Mouse (Mus musculus) kidney, postnatal 25 days (tissue): ENCODE results near the gene Spata2l.
"Not testable (repeated sequence)": the region's sequence is repeated elsewhere in the genome, so short reads cannot be mapped to it uniquely, and the experiment has no call there.

Source experiments
- DNase-seq, 2 experiments: peaks; one replicate each; pipeline ENCODE4 v3.0.0; 2021; ENCODE audit warnings: mixed read lengths in 2 of 2

The Spata2l gene

DNA sequence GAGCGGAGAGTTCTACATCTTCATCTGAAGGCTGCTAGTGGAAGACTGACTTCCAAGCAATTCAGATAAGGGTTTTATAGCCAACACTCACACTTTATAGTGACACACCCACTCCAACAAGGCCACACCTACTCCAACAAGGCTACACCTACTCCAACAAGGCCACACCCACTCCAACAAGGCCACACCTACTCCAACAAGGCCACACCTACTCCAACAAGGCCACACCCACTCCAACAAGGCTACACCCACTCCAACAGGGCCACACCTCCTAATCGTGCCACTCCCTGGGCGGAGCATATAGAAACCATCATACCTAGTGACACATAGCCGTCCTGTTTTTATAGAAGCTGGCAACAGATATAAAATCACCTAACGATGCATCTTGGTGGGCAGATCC, 39.0 kb downstream of the Spata2l start:
- DNase-seq, result not testable (repeated sequence)

DNA sequence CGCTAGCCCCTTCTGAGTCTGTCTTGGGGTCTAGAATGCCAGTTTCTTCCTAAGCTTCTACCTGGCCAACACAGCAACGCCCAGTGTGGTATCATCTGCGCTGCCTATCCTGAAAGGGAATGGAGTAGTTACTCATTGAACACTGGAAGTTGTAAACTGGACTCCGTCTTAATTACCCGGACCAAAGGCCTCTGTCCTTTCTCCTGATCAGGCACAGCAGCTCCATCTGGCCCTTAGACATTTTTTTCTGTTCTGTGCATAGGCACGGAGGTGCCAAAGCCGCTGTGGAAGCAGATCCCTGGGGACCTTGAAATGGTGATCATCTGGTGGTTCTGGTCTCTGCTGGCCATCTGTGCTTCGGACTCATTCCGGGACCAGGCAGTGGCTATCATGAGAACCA, 42.3 kb downstream of the Spata2l start:
- DNase-seq, result peak; percentile 38 to 62

DNA sequence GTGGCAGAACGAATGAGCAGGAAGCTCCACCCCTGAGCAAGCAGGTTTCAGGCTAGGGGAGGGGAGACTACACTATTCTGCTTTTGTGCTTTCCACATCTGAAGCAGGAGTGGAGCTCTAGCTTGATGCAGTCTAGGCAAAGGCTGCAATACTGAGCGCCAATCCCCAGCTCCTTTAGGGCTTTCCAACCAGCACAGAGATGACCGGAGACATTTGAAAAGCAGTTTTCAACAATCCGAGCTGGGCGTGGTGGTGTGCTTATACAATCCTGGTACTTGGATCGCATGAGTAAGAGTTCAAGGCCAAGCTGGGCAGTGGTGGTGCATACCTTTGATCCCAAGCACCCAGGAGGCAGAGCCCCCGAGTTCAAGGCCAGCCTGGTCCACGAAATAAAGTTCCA, 44.1 kb downstream of the Spata2l start:
- DNase-seq, result peak in 1 of 2 experiments; percentile 27

DNA sequence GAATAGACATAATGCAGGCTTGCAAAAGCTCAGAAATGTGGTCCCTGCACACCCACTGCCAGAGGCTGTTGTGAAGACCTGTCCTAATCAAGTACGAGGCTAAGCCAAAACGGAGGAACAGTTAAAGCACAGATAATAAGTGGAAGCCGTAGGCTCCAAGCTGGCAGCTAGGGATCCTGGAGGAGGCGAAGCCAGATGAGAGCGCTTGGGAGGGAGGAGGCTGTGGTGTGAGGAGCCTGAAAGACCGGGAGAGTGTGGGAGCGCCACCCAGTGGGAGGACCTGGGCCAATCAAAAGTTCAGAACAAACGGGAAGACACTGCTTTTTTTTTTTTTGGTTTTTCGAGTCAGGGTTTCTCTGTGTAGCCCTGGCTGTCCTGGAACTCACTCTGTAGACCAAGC, 45.4 kb downstream of the Spata2l start:
- peak; percentile 87 for DNase-seq

DNA sequence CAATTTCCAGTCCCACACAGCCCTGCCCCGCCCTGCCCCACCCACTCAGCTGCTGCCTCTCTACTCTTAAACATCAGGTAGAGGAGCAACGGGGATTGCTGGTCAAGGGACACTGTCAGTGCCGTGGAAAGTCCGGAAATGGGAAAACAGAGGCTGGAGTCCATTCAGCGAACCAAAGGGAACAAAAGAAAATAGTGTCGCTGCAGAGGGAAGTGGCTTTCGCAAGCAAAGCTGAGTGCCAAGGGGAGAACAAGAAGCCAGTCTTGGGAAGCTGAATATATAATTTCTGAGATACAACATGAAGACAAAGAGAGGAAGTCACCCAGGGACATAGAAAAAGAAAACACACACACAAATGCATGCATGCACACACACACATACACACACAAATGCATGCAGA, 47.2 kb downstream of the Spata2l start:
- DNase-seq, result peak in 1 of 2 experiments; percentile 33

DNA sequence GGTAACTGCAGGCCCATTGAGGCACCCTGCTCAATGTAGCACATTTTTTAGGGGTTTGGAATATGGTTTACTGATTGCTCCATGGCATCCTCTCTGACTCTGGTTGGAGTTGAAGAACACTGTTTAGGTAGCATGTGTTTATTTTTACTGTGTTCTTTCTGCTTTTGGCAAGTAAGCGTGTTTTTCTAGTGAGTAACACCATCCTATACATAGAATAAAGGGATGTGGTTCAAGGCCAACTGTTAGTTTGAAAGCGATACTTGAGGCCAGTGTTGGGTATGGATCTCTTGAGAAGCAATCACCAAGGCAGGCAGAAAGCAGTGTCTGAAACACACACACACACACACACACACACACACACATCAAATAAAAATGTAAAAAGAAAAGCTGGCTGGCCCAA, 48.0 kb downstream of the Spata2l start:
- no peak for DNase-seq

DNA sequence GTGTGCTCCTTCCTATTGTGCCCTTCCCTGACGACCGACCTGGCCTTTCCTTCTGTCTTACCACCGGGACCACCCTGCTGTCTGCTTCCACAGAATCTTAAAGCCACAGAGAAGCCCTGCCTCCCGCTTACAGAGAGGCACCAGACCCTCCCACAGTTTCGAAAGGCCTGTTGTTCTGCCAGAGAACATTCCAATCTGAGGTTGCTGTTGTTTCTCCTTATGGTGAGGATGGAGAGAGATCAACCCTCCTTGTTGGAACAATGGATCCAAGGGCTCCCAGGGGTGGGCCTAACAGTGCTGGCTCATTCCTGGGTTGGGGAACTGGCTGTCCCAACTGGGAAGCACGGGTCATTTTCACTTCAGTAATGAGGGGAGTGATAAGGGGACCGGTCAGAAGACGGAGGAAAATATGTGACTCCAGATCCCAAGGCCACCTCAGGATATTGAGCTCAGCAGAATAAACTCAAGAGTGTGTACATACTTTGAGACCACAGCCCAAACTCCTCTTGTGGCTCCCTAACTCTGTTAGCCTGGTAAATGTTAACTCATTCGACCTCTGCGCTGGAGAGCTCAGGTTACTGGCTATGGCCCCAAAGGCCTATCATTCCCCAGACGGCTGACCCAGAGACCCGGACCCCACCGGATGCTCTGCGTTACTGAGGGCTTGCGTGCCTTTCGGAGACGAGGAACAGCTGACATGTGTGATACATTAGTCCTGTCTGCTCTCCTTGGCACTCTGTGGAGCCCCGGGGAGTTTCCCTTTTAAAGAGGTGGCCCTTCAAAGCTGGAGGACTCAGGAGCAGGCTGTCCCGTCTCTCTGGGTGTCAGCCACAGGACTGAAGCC, 50.2 kb downstream of the Spata2l start, which contains the start of gene Dpep1:
TSS of gene Dpep1 (plus strand) at position 677 of the 844 bp plus-strand sequence.
- DNase-seq, result peak; percentile 66 to 82

DNA sequence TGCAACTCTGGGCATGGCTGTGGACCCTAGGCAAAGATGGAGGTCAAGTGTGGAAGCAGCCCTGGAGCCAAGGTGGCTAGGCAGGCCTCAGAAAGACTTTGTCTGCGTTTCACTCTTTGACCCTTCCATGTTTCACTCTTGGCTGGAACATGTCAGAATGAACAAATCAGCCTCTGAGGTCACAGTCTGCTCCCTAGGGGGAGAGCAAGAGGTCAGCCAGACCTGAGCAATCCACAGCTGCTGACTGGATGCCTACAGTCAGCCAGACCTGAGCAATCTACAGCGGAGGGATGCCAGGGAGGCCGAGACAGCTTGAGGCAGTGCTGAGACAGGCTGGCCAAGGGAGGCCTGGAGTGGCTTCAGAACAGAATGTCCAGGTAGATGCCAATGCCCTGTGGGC, 54.6 kb downstream of the Spata2l start:
- peak; percentile 81 to 91 for DNase-seq
